Comparison of ENCODE assay signal across 14 mouse cellular contexts in genomic region chr13:50210191-50210590, GRCm38 (mm10). TPM values are rescaled to one million over a fixed set of nuclear protein-coding genes. Genes with fewer than 3 reads are reported as not detected.
"Had no signal": no experiment of that assay in that cellular context is flagged by ENCODE, and none has a peak within 500 bp of the region (broad histone marks: within the 10 kb centered on the region; RNA-seq: fewer than 3 reads in every experiment).

No protein-coding gene starts in this region.

RNA-seq across cellular contexts. Expression of gene Gm906, which starts 39.9 kb away (rescaled TPM):
- total RNA-seq: megakaryocyte, adult 5-6 weeks; megakaryocyte-erythroid progenitor cell, adult 5-6 weeks had no signal
- polyA plus RNA-seq: midbrain, embryonic 10.5 days; midbrain, embryonic 12.5 days; midbrain, embryonic 14.5 days; midbrain, embryonic 16.5 days; myocyte; neural tube, embryonic 11.5 days; neural tube, embryonic 13.5 days; neural tube, embryonic 15.5 days; small intestine, adult 2 months; stomach, embryonic 14.5 days; stomach, embryonic 16.5 days; thymus, postnatal 0 days had no signal
